Mouse (Mus musculus): ENCODE data around the gene Tex14.

DNA sequence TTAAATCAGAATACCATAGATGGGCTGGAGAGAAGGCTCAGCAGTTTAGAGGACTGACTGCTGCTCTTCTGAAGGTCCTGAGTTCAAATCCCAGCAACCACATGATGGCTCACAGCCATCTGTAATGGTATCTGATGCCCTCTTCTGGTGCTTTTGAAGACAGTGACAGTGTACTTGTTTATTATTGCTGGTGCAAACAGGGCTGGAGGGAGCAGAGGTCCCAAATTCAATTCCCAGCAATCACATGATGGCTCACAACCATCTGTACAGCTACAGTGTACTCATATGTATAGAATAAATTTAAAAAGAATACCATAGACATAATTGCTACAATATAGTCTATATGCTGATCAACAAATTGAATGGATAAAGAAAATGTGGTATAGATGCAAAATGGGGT lies 42.6 kb downstream of the Tex14 start:
- TF ChIP-seq CTCF (IDR thresholded peaks at IDR 0.05; ENCODE audit: control insufficient read depth, insufficient read depth, insufficient read length) (no peak), MAX (IDR thresholded peaks at IDR 0.05) (no peak), USF1 (IDR thresholded peaks at IDR 0.05; ENCODE audit: low read depth) (no peak), FOSL1 (IDR thresholded peaks at IDR 0.05; ENCODE audit: insufficient read depth, low read length, poor library complexity, severe bottlenecking) (no peak), MYOD1 (IDR thresholded peaks at IDR 0.05; ENCODE audit: control insufficient read depth, insufficient read length, low read depth) (no peak), MYOG (IDR thresholded peaks at IDR 0.05; ENCODE audit: control insufficient read depth, extremely low read depth, insufficient read length) (no peak)

Measured in C2C12 (cell line).